7 mouse cellular contexts compared by ENCODE assay signal in genomic region chr1:152524987-152525648, GRCm38 (mm10).
DNase-seq lines count a peak whose midpoint lies in the region; ATAC-seq lines count a peak whose summit lies in the region.

No protein-coding gene starts in this region.

- no peak overlapping the region for H3K9ac ChIP-seq in intestine, embryonic 16.5 days (ENCODE audit: low read depth, low read length)

- H3K36me3 ChIP-seq in intestine, embryonic 16.5 days (ENCODE audit: control insufficient read depth, insufficient read depth, low read length) = peaks cover 23% of the 10 kb centered on the region
- H3K36me3 ChIP-seq in midbrain, embryonic 10.5 days = peaks cover 56% of the 10 kb centered on the region

- H3K4me1 ChIP-seq in intestine, embryonic 16.5 days (ENCODE audit: control insufficient read depth, insufficient read depth, low read length) = peaks cover 8% of the 10 kb centered on the region; the same call in 1 of the 2 replicates
- 0 out of 2 replicates have a peak, but pooled peaks cover 3% of the 10 kb centered on the region for H3K4me1 ChIP-seq in midbrain, embryonic 10.5 days

- intact Hi-C loops in left cerebral cortex, postnatal 14 days (cut with DNase I) = loop anchor here (2.0 kb wide), 2 partner anchors 222 to 244 kb away; no protein-coding TSS in a partner anchor

- H3K4me3 ChIP-seq in intestine, embryonic 16.5 days (ENCODE audit: low read length) = no peak overlapping the region
- H3K4me3 ChIP-seq in midbrain, embryonic 10.5 days = no peak overlapping the region

- ATAC-seq in intestine, embryonic 16.5 days = peak; percentile 63

- peak; percentile 64 to 71 for DNase-seq in adrenal gland, adult 18-20 months (ENCODE audit: low spot score in 2 of 2)
- DNase-seq in embryo, embryonic 10.5 days (ENCODE audit: low spot score) = peak; percentile 89
- DNase-seq in gonadal fat pad, adult 2 months (ENCODE audit: low read depth) = peak; percentile 16
- peak; percentile 80 to 94 for DNase-seq in left cerebral cortex, postnatal 14 days (ENCODE audit: low spot score in 2 of 2)
- peak; percentile 69 for DNase-seq in midbrain, embryonic 10.5 days (ENCODE audit: low spot score)
- peak; percentile 71 to 74 for DNase-seq in right cerebral cortex, postnatal 36 days (ENCODE audit: low spot score in 2 of 2)

- H3K9me3 ChIP-seq in intestine, embryonic 16.5 days (ENCODE audit: control insufficient read depth, low read length) = no peaks in the 10 kb centered on the region
- no peaks in the 10 kb centered on the region for H3K9me3 ChIP-seq in midbrain, embryonic 10.5 days (replicated peaks)

- H3K27ac ChIP-seq in intestine, embryonic 16.5 days (ENCODE audit: low read length) = peak overlapping the region; percentile 23; the same call in 1 of the 2 replicates
- peak overlapping the region; percentile 52; the same call in 1 of the 2 replicates for H3K27ac ChIP-seq in midbrain, embryonic 10.5 days (replicated peaks)

- no peaks in the 10 kb centered on the region for H3K27me3 ChIP-seq in intestine, embryonic 16.5 days (replicated peaks; ENCODE audit: control insufficient read depth, insufficient read depth, low read length)
- H3K27me3 ChIP-seq in midbrain, embryonic 10.5 days (ENCODE audit: low read depth, poor library complexity, severe bottlenecking) = no peaks in the 10 kb centered on the region

- WGBS in intestine, embryonic 16.5 days = 15% methylated on average over 6 of the region's 6 CpGs
- 31% methylated on average over 6 of the region's 6 CpGs for WGBS in midbrain, embryonic 10.5 days

- H3K4me2 ChIP-seq in intestine, embryonic 16.5 days (ENCODE audit: low read depth, low read length) = no peak overlapping the region

Comparison
In these comparisons a context has a peak if more than half of its experiments do, and no peak if none do; other contexts are left out.
1. DNase-seq: peak in every context shown above with its lines; median percentile 89 in embryo, embryonic 10.5 days; 87 in left cerebral cortex, postnatal 14 days; 72 in right cerebral cortex, postnatal 36 days; 69 in midbrain, embryonic 10.5 days; 68 in adrenal gland, adult 18-20 months; 16 in gonadal fat pad, adult 2 months.